Mouse (Mus musculus) R1 (cell line): ENCODE data around the gene Cyp2c68.
A peak's percentile ranks its signal among the peaks of the same experiment; 100 is the strongest.
"Not testable (repeated sequence)": the region's sequence is repeated elsewhere in the genome, so short reads cannot be mapped to it uniquely, and the experiment has no call there.

Experiments used
- DNase-seq: peaks from one replicate; pipeline ENCODE4 v3.0.0-alpha.2; 2018; ENCODE audit warnings: low read depth, low spot score

Gene Cyp2c68

GRCm38 (mm10) chr19:39740920-39741319 lies at the start of gene Cyp2c68:
TSS of gene Cyp2c68 (minus strand) at chr19:39741054.
- no peak for DNase-seq

GRCm38 (mm10) chr19:39785458-39785857 lies 44.6 kb upstream of the Cyp2c68 start:
- peak; percentile 38 for DNase-seq

DNA sequence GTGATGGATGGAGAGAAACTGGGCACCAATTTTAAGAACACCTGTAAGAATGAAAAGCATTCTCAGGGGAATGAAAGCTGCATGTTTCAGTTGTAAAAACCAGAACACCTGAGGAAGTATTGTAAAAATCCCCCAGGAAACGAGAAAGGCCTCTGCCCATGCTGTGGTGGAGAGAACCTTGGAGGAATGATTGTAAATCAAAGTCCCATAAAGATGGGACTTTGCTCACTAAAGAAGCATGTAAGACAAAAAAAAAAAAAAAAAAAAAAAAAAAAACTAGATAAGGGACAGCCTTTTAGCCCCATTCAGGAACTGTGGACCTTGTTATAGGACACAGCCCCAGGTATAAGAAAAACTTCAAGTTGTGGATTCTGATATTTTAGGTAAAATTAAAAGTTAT lies 4.5 kb upstream of the Cyp2c68 start:
- no peak for DNase-seq

DNA sequence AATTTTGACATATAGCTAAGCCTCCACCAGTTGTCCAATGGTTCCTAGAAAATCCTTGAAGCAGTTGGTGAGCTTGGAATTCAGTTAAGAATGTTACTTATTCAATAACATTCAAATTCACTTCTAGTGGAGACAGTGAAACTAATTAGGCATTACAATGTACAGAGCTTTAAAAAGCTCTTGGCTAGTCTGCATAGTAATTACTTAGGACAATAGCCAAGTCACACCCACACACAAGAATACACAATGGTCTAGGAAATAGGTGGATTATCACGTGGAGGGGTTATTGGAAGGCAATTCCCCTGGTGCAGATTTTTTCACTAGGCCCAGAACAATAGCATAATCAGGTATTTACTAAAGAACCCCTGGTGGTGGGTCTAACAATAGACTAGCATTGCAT lies 3.5 kb upstream of the Cyp2c68 start:
- peak; percentile 87 for DNase-seq

DNA sequence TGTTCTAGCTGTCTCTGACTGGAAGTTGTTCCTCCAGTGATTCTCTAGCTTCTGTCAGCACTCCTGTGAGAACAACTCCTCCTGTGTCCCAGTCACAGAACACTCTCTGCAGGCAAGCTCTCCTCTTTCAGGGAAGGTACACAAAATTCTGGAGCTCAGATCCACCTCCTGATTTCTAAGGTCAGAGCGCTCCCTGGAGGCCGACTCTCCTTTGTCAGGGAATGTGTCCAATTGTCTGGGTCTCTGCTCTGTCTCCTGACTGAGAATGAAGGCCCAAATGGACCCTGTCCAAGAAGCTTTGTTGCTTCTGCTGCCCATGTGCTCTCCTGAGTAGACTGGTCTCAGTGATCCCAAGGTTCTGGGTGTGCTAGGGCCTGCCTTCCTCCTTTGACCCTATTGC lies 29.7 kb downstream of the Cyp2c68 start:
- peak; percentile 21 for DNase-seq

- DNase-seq = not testable (repeated sequence)
Observed at GRCm38 (mm10) chr19:39665650-39666049, 75.2 kb downstream of the Cyp2c68 start.

DNA sequence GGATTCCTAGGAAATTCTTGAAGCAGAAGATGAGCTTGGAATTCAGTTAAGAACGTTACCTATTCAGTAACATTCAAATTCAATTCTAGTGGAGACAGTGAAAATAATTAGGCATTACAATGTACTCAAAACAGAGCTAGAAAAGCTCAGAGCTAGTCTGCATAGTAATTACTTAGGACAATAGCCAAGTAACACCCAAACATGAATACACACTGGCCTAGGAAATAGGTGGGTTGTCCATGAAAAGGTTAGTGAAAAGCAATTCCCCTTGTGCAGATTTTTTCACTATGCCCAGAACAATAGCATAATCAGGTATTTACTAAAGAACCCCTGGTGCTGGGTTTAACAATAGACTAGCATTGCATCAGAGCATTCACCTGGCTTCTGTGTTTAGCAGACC lies 88.5 kb downstream of the Cyp2c68 start:
- DNase-seq = peak; percentile 89

DNA sequence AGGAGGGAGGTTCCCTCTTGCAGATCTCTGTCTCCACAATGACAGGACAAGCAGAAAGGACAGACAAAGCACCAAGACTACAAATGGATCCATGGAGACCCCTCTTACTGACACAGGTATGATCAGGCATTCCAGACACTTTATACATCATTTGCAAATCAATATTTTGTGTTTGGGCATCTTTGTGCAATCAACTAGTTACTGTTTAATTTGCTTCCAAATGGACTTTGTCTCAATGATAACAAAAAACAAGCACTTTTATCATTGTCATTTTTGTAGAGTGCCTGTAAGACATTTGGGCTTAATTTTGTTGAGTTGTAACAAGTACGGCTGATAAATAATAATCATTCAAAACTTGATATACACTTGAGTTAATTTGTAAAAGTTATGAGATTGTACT lies 91.9 kb downstream of the Cyp2c68 start, which contains the start of gene Cyp2c67:
TSS of gene Cyp2c67 (minus strand) at position 114 of the 400 bp plus-strand sequence.
- DNase-seq = no peak

DNA sequence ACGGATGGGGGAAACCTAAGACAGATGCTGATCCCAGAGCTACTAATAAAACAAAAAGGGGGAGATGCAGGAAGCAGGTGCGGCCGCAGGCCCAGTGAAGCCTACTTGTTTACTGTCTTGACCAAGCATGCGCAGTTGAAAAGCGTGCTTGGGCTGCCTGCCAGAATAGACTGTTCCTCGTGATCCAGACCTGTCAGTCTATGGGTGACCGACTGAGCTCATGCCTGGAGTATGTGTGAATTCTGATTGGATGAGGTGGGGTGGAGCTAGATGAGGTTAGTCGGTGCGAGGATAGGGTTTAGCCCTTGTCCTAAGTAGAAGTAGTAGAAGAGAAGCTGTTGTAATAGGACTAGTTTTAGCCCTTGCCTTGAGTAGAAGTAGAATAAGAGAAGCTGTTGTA lies 93.3 kb downstream of the Cyp2c68 start:
- DNase-seq = peak; percentile 22

GRCm38 (mm10) chr19:39644551-39644950 lies 96.3 kb downstream of the Cyp2c68 start:
- not testable (repeated sequence) for DNase-seq
